Mouse (Mus musculus) left cerebral cortex, adult 6 months (tissue): ENCODE measurements around the gene Ccnh. TPM values are rescaled to one million over a fixed set of nuclear protein-coding genes. Genes with fewer than 3 reads are reported as not detected.

Source experiments
- long read RNA-seq, 2 experiments: library from polyadenylated mRNA; unstranded; transcript quantifications; one replicate each; pipeline ENCODE4 v2.0.0; 2019 to 2020
- polyA plus RNA-seq: library from polyadenylated mRNA; unstranded; fragments of <200 nt; fragmentation: Nextera tagmentation; gene quantifications from 2 replicates; pipeline ENCODE4 v1.2.3, GENCODE M21; 2021

Ccnh gene
- 111 and 136 TPM in 2 replicates for polyA plus RNA-seq
- long read RNA-seq, experiment 1, transcript Ccnh-202 (9 exons, 1,055 nt), result minor isoform, 20 of 550 reads
- long read RNA-seq, experiment 1, transcript Ccnh-201 (9 exons, 2,045 nt), result major isoform, 460 of 550 reads
- long read RNA-seq, experiment 1, partial matches to known transcripts, result 19 of 550 reads
- long read RNA-seq, experiment 1, other reads (novel, unspliced or antisense), result 49 of 550 reads
- long read RNA-seq, experiment 2, transcript Ccnh-202 (9 exons, 1,055 nt), result minor isoform, 7 of 154 reads
- long read RNA-seq, experiment 2, transcript Ccnh-201 (9 exons, 2,045 nt), result major isoform, 113 of 154 reads
- long read RNA-seq, experiment 2, partial matches to known transcripts, result 18 of 154 reads
- long read RNA-seq, experiment 2, other reads (novel, unspliced or antisense), result 16 of 154 reads

DNA sequence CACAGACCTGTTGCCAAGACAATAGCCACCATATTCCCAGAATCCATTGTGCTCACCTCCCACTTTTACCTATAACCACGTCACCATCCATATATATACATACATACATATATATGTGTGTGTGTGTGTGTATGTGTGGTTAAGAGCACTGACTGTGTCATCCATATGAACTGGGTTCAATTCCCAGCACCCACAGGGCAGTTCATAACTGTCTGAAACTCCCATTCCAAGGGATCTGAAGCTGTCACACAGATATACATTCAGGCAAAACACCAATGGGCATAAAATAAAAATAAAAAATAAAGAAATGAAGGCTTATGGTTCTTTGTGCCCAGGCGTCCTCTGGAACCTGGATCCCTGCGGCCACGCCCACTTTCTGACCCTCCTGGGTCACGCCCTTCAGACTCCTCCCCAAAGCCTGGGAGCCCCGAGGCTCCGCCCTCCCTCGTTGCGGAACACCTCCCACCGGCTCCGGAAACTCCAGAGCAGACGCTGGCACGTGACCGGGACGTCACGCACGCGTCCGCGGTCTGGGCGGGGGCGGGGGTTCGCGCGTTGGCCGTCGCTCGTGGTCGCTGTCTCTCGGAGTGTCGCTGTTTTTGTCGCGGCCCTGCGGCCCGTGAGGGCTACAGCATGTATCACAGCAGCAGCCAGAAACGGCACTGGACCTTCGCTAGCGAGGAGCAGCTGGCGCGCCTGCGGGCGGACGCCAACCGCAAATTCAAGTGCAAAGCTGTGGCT lies at the start of gene Ccnh:
Gene Ccnh, plus strand, starts transcription at position 506 of the 741 bp plus-strand sequence.

Other genes with a start within 250 kb of the Ccnh start
- 9.9 and 12.0 TPM in 2 replicates for gene Rasa1, start 99.7 kb downstream of the Ccnh start, polyA plus RNA-seq